Mouse (Mus musculus) spleen, adult 2 months (tissue): ENCODE results near the gene Ppih.
A peak's percentile ranks its signal among the peaks of the same experiment; 100 is the strongest.

Experiments used
- CTCF ChIP-seq: fragments of 200-500 bp; IDR thresholded peaks from 2 replicates; pipeline ENCODE4 v1.5.1; 2011; ENCODE audit warnings: mild to moderate bottlenecking, inconsistent platforms; ENCODE audit not compliant: insufficient read depth, insufficient read length, insufficient replicate concordance; ENCODE audit errors: extremely low read depth
- POLR2A ChIP-seq: fragments of 200-500 bp; IDR thresholded peaks from 2 replicates; pipeline ENCODE4 v1.6.1; 2011; ENCODE audit warnings: low read depth, low read length, inconsistent platforms

DNA sequence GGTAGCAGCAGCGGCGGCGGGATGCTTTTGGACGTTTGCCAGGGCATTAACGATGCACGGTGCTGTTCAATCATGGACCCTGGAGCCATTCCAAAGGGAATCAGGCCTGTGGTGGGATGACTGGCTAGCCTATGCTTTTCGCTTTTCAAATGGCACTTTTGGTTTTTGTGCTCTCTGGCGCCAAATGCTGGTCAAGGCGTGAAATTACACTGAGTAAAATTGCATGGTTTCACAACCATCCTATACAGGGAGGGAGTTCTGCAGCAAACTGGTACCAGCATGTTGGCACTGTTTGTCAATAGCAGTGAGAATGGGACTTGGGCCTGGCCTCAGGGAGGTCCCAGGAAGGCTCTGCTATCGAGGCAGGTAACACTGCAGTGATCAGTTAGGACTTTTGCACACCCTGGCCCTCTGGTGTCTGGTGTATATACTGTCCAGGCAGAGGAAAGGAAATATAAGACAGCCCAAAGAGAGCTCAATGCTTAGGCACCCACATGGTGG, 18.6 kb upstream of the Ppih start:
- TF ChIP-seq POLR2A (no peak), CTCF (peak; percentile 46; the same call in 1 of the 2 replicates)
